8 mouse cellular contexts compared by ENCODE assay signal in genomic region chr5:33694848-33695717, GRCm38 (mm10). TPM values are rescaled to one million over a fixed set of nuclear protein-coding genes. Genes with fewer than 3 reads are reported as not detected.
DNase-seq lines count a peak whose midpoint lies in the region; ATAC-seq lines count a peak whose summit lies in the region.

No protein-coding gene starts in this region.

- peaks cover 85% of the 10 kb centered on the region for H3K4me1 ChIP-seq in embryonic facial prominence, embryonic 13.5 days

- peaks cover 11% of the 10 kb centered on the region for H3K27me3 ChIP-seq in embryonic facial prominence, embryonic 13.5 days

- H3K27ac ChIP-seq in embryonic facial prominence, embryonic 13.5 days = peak overlapping the region; percentile 71

- WGBS in embryonic facial prominence, embryonic 13.5 days = under 1% methylated on average over 69 of the region's 71 CpGs

- intact Hi-C loops in heart, postnatal 10 days (cut with DNase I) = no loop called here

- peak; percentile 37 for DNase-seq in gastrocnemius, postnatal 10 days
- DNase-seq in gastrocnemius, adult 8-10 months (ENCODE audit: low spot score in 2 of 2) = no peak
- peak; percentile 54 to 59 for DNase-seq in heart, postnatal 10 days
- DNase-seq in layer of hippocampus, postnatal 14 days (ENCODE audit: low spot score in 2 of 2) = peak; percentile 64 to 65
- peak; percentile 77 for DNase-seq in lung, postnatal 10 days
- peak; percentile 39 to 40 for DNase-seq in right cerebral cortex, adult 2 months (ENCODE audit: low spot score in 2 of 2)
- DNase-seq in cerebellum, adult 9-11 months = no peak

- peak; percentile 29; the same call in 1 of the 2 replicates for ATAC-seq in embryonic facial prominence, embryonic 13.5 days (ENCODE audit: insufficient number of reproducible peaks, insufficient read depth, low FRiP score, low TSS enrichment, low read depth)

- peak overlapping the region; percentile 80 for H3K9ac ChIP-seq in embryonic facial prominence, embryonic 13.5 days

- peak overlapping the region; percentile 87 for H3K4me2 ChIP-seq in embryonic facial prominence, embryonic 13.5 days

- H3K4me3 ChIP-seq in embryonic facial prominence, embryonic 13.5 days = peak overlapping the region; percentile 47

- H3K9me3 ChIP-seq in embryonic facial prominence, embryonic 13.5 days = no peaks in the 10 kb centered on the region

- no peaks in the 10 kb centered on the region for H3K36me3 ChIP-seq in embryonic facial prominence, embryonic 13.5 days

RNA-seq across cellular contexts. Expression of gene Fgfr3, which starts 26.4 kb away (rescaled TPM):
- 1 to 10 TPM; 1.9 to 2.7 TPM for total RNA-seq in gastrocnemius, postnatal 10 days (2021)
- 1 to 10 TPM; 1.6 to 4.7 (median 1.9) TPM for total RNA-seq in gastrocnemius, adult 8-10 months (2022)
- polyA plus RNA-seq in embryonic facial prominence, embryonic 13.5 days (2015; fragmentation: Nextera tagmentation; extraction: Ambion mirVana) = 24.6 and 32.5 TPM in 2 replicates
- 10 to 100 TPM in 1 of 2 experiments, 1 to 10 TPM in 1; 8.0 to 14.3 TPM for total RNA-seq in heart, postnatal 10 days (2021)
- total RNA-seq in layer of hippocampus, postnatal 14 days (2021) = 100 to 1,000 TPM; 137 to 159 TPM

RNA-seq across cellular contexts. Expression of gene Tmem129, which starts 36.9 kb away (rescaled TPM):
- total RNA-seq in gastrocnemius, postnatal 10 days (2021) = 10 to 100 TPM; 16.0 to 17.7 TPM
- total RNA-seq in gastrocnemius, adult 8-10 months (2022) = 10 to 100 TPM in 2 of 4 experiments, 1 to 10 TPM in 2; 9.2 to 11.3 (median 10.1) TPM
- 39.9 and 40.0 TPM in 2 replicates for polyA plus RNA-seq in embryonic facial prominence, embryonic 13.5 days (2015; fragmentation: Nextera tagmentation; extraction: Ambion mirVana)
- total RNA-seq in heart, postnatal 10 days (2021) = 10 to 100 TPM; 16.5 to 20.8 TPM
- 10 to 100 TPM; 21.7 to 25.5 TPM for total RNA-seq in layer of hippocampus, postnatal 14 days (2021)

RNA-seq across cellular contexts. Expression of gene Tacc3, which starts 37.2 kb away (rescaled TPM):
- total RNA-seq in gastrocnemius, postnatal 10 days (2021) = 10 to 100 TPM; 15.7 to 19.8 TPM
- total RNA-seq in gastrocnemius, adult 8-10 months (2022) = 1 to 10 TPM in 3 of 4 experiments, under 1 TPM in 1; 0.88 to 1.8 (median 1.2) TPM
- 207 and 208 TPM in 2 replicates for polyA plus RNA-seq in embryonic facial prominence, embryonic 13.5 days (2015; fragmentation: Nextera tagmentation; extraction: Ambion mirVana)
- total RNA-seq in heart, postnatal 10 days (2021) = 10 to 100 TPM; 16.8 to 20.7 TPM
- total RNA-seq in layer of hippocampus, postnatal 14 days (2021) = 10 to 100 TPM in 1 of 2 experiments, 1 to 10 TPM in 1; 9.8 to 12.0 TPM

RNA-seq across cellular contexts. Expression of gene Slbp, which starts 42.7 kb away (rescaled TPM):
- total RNA-seq in gastrocnemius, postnatal 10 days (2021) = 10 to 100 TPM; 17.9 to 24.6 TPM
- total RNA-seq in gastrocnemius, adult 8-10 months (2022) = 1 to 10 TPM; 5.8 to 6.4 (median 6.0) TPM
- 246 and 251 TPM in 2 replicates for polyA plus RNA-seq in embryonic facial prominence, embryonic 13.5 days (2015; fragmentation: Nextera tagmentation; extraction: Ambion mirVana)
- 10 to 100 TPM; 27.6 to 29.5 TPM for total RNA-seq in heart, postnatal 10 days (2021)
- total RNA-seq in layer of hippocampus, postnatal 14 days (2021) = 10 to 100 TPM; 22.0 to 24.7 TPM

Comparison
In these comparisons a context has a peak if more than half of its experiments do, and no peak if none do; other contexts are left out.
1. DNase-seq: peak in gastrocnemius, postnatal 10 days (single experiment), heart, postnatal 10 days (2 of 2), layer of hippocampus, postnatal 14 days (2 of 2), lung, postnatal 10 days (single experiment) and right cerebral cortex, adult 2 months (2 of 2); none in gastrocnemius, adult 8-10 months (0 of 2) and cerebellum, adult 9-11 months (single experiment).
2. RNA of gene Fgfr3, which starts 26.4 kb away (total RNA-seq): 137 to 159 TPM in layer of hippocampus, postnatal 14 days; 8.0 to 14.3 TPM in heart, postnatal 10 days, 1.9 to 2.7 TPM in gastrocnemius, postnatal 10 days and 1.6 to 4.7 TPM in gastrocnemius, adult 8-10 months; every median in the first group is over 4 times any median in the second.